Mouse (Mus musculus) urinary bladder, postnatal 25 days (tissue): ENCODE results near the gene Washc3.

ENCODE experiments used
- DNase-seq: peaks from one replicate; pipeline ENCODE4 v3.0.0; 2022; ENCODE audit warnings: low spot score

The Washc3 gene

GRCm38 (mm10) chr10:88200951-88201638 is at the start of gene Washc3:
TSS of gene Washc3 (plus strand) at chr10:88201093.
- DNase-seq, result peak; percentile 86

GRCm38 (mm10) chr10:88151658-88152057 is 49.2 kb upstream of the Washc3 start:
- no peak for DNase-seq

GRCm38 (mm10) chr10:88162096-88162495 is 38.8 kb upstream of the Washc3 start:
- no peak for DNase-seq

GRCm38 (mm10) chr10:88162676-88163075 is 38.2 kb upstream of the Washc3 start:
- no peak for DNase-seq

- DNase-seq, result no peak
These were observed 34.7 kb upstream of the Washc3 start for GRCm38 (mm10) chr10:88166158-88166557.

- DNase-seq, result no peak
These were observed 33.3 kb upstream of the Washc3 start for GRCm38 (mm10) chr10:88167438-88168077.

GRCm38 (mm10) chr10:88200541-88200940 is 352 bp upstream of the Washc3 start:
- no peak for DNase-seq

- DNase-seq, result no peak
These were observed 757 bp downstream of the Washc3 start for GRCm38 (mm10) chr10:88201650-88202049.

- no peak for DNase-seq
These were observed 1.7 kb downstream of the Washc3 start for GRCm38 (mm10) chr10:88202581-88202980.

GRCm38 (mm10) chr10:88203236-88203635 is 2.3 kb downstream of the Washc3 start:
- no peak for DNase-seq

GRCm38 (mm10) chr10:88212644-88213043 is 11.8 kb downstream of the Washc3 start:
- no peak for DNase-seq

GRCm38 (mm10) chr10:88214800-88215514 is 14.1 kb downstream of the Washc3 start:
- no peak for DNase-seq

GRCm38 (mm10) chr10:88218161-88218560 is 17.3 kb downstream of the Washc3 start:
- no peak for DNase-seq

GRCm38 (mm10) chr10:88221718-88222117 is 20.8 kb downstream of the Washc3 start:
- no peak for DNase-seq

- DNase-seq, result no peak
These were observed 24.5 kb downstream of the Washc3 start for GRCm38 (mm10) chr10:88225421-88225820.

GRCm38 (mm10) chr10:88227962-88228361 is 27.1 kb downstream of the Washc3 start:
- no peak for DNase-seq

GRCm38 (mm10) chr10:88228521-88229017 is 27.7 kb downstream of the Washc3 start:
- no peak for DNase-seq

- DNase-seq, result no peak
These were observed 30.8 kb downstream of the Washc3 start for GRCm38 (mm10) chr10:88231671-88232070.

- no peak for DNase-seq
These were observed 31.9 kb downstream of the Washc3 start for GRCm38 (mm10) chr10:88232765-88233164.

- DNase-seq, result no peak
These were observed 43.8 kb downstream of the Washc3 start for GRCm38 (mm10) chr10:88244681-88245080.

- no peak for DNase-seq
These were observed 49.4 kb downstream of the Washc3 start for GRCm38 (mm10) chr10:88250300-88250699.

GRCm38 (mm10) chr10:88252121-88252862 is 51.4 kb downstream of the Washc3 start:
- DNase-seq, result no peak
